Mouse (Mus musculus): ENCODE data around the gene Csdc2.

- TF ChIP-seq POLR2AphosphoS2 (IDR thresholded peaks at IDR 0.05; ENCODE audit: insufficient read length, low read depth) = no peak
- TF ChIP-seq CEBPB (IDR thresholded peaks at IDR 0.05; ENCODE audit: insufficient read depth, poor library complexity, severe bottlenecking) = no peak
- no peak for TF ChIP-seq MYOG (IDR thresholded peaks at IDR 0.05; ENCODE audit: control insufficient read depth in 1 of 3, insufficient read depth in 1 of 3, insufficient read length in 2 of 3, low read depth in 2 of 3)
- TF ChIP-seq POLR2A (IDR thresholded peaks at IDR 0.05; ENCODE audit: insufficient read length, low read depth) = no peak
- TF ChIP-seq TCF3 (IDR thresholded peaks at IDR 0.05; ENCODE audit: insufficient read length, low read depth) = no peak
- TF ChIP-seq E2F4 (IDR thresholded peaks at IDR 0.05; ENCODE audit: insufficient read depth) = no peak
- TF ChIP-seq SRF (IDR thresholded peaks at IDR 0.05; ENCODE audit: control insufficient read depth, insufficient read length, low read depth) = no peak
- TF ChIP-seq MYOD1 (IDR thresholded peaks at IDR 0.05; ENCODE audit: control insufficient read depth in 1 of 3, insufficient read length in 2 of 3, low read depth in 2 of 3) = no peak
- TF ChIP-seq REST (IDR thresholded peaks at IDR 0.05; ENCODE audit: insufficient read depth, insufficient read length) = no peak
- no peak for TF ChIP-seq USF1 (IDR thresholded peaks at IDR 0.05; ENCODE audit: low read depth)
- TF ChIP-seq MAX (IDR thresholded peaks at IDR 0.05; ENCODE audit: low read depth) = no peak
These were observed 49.6 kb upstream of the Csdc2 start for GRCm38 (mm10) chr15:81886795-81887550.
